Mouse (Mus musculus): ENCODE data around the gene 1700014D04Rik. TPM values are rescaled to one million over a fixed set of nuclear protein-coding genes. Genes with fewer than 3 reads are reported as not detected.

The 1700014D04Rik gene
- 118 TPM for polyA plus RNA-seq (2014; fragmentation: Illumina TruSeq; extraction: RNeasy Lipid Tissue Mini Kit (QIAGEN cat#74804); ENCODE audit: low read depth, low replicate concordance)

DNA sequence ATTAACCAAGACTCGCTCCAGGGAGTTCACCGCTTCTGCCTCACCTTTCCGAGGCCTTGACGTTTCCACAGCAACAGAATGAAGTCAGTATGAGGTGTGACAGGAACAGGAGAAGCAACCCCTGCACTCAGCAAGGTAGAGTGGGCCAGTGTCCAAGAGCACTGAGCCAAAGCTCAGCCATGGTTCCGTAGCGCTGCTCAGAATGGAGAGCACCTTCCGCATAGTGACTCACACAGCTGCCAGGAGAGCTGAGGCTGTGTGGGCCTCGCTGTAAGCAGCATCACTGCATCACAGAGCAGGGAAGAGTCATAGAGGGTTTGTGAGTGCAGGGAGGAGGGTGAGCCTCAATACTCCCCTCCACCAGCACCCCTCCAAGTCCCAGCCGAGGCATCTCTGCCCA lies at the start of gene 1700014D04Rik:
1700014D04Rik (minus strand) TSS at position 42 of the 400 bp plus-strand sequence.

DNA sequence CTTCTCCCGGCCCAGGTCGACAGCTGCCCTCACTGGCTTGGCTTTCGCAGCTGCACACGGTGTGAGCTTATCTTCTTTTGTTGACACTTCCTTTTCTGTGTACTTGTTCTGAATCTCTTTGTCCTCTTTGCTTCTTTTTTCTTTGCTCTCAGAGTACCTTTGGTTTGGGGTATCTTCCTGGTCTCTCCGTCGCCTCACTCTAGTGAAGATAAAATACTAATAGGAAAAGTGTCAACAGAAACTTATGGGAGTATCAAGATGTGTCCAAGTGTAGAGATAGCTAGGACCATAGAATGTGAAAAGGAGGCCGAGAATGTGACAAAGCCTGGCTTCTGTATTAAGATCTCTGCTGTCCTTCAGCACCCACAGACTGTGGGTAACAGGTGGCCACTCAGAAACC lies 35.6 kb upstream of the 1700014D04Rik start, which contains the start of gene Gm49354:
Gm49354 (minus strand) TSS at position 101 of the 400 bp plus-strand sequence.

DNA sequence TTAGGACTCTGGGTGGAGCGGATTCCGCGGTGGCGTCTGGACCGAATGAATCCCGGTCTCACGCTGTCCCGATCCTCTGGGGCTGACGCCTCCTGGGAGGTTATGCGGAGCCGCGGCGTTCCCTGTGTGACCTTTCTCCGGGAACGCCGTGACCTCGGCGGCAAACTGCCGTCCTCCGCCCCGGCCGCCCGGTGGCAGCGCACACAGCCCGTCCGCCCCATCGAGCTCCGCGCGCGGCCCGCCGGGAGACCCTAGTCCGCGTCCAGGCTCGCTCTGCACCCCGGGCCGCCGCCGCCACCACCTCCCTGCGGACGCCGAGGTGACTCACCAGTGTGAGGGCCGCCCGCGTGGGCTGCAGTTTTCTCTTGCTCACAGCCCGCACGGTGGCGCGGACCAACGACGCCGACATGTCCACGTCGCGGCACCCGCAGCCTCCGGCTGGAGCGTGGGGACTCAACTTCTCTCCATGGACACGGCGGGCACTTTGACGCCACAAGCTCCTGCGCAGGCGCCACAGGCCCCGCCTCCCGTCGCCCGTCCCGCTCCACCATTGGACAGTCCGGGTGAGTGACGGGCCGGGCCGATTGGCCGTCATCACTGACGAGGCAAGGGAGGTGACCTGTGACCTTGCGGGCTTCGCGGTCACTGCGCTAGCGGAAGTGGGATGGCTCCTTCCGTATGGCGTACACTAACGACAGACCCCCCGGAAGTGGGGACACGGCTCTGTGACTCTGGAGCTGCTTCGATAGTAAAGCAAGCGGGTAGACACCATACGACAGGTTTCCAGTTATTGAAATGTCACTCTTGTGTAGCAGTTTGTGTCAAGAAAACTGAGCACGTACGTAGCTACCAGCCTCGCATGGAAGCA lies 23.0 kb upstream of the 1700014D04Rik start, which contains the start of gene Isca1:
Isca1 (minus strand) TSS at position 515 of the 868 bp plus-strand sequence.

DNA sequence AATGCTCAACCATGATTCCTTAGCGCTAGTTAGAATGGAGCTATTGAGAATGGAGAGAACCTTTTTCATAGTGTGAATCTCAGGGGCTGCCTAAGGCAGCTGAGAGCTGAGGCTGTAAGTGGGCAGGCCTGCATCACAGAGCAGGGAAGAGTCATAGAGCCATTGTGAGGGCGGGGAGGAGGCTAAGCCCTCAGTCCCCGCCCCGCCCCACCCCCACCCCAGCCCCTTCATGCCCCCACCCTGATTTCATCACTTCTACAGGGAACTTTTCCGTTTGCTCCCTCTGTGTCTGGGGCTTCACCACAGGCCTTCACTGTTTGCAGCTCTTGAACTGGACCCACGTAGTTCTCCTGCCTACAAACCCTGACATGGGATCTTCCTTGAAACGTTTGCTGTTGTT lies 14.9 kb downstream of the 1700014D04Rik start, which contains the start of gene Spata31d1d:
Spata31d1d (minus strand) TSS at position 101 of the 400 bp plus-strand sequence.

DNA sequence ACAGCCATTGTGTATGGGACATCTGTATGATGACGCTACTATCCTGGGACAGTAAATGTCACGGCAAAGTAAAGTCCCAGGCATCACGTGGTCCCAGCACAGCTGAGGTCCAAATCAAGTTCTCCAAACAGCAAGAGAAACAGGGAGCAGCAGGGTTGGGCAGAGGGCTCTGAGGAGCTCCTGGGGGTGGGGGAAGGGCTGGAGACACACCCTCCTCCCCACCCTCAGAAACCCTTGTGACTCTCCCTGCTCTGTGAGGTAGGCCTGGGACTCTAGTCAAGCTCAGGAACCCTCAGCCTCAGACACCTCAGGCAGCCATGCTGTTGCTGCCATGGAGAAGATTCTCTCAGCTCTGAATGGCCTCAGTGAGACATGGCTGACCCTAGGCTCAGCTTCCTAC lies 34.6 kb downstream of the 1700014D04Rik start, which contains the start of gene Spata31d1b:
Spata31d1b (plus strand) TSS at position 301 of the 400 bp plus-strand sequence.

DNA sequence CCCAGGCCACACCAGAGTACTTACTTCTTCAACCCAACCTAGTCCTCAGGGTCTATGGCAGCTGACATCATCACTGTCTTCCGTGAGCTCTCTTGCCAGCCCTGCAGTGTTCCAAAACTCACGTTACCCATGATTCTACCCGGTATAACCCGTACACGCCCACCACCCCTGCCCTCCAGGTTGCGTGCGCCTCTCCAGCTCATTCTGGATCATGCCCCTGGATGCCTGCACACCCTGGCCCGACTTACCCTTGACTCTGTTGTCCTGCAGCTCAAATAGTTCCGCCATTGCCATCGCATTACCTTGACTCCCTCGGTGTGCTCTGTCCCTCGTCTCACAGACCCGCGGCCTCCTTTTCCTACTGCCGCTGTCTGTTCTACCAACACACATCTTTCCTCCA lies 36.3 kb downstream of the 1700014D04Rik start, which contains the start of gene Spata31d1a:
Spata31d1a (minus strand) TSS at position 101 of the 400 bp plus-strand sequence.

DNA sequence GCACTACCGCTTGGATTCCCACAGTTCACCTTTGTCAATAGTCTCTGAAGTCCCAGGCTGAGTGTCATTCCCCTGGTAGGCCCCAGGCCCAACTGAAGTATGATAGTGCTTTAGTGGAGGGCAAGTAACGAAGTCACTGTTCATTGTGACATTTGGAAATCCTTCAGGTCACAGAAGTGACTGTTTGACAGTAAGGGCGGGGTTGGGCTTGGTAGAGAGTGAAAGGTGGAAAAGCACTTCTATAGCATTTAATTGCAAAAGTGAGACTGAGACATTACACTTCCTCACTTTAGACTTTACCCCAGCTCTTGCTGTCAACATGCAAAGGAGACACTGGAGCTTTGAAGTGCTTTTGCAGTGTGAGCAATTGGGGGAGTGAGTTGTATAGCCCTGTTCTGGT lies 52.5 kb downstream of the 1700014D04Rik start, which contains the start of gene 4921517D22Rik:
4921517D22Rik (minus strand) TSS at position 101 of the 400 bp plus-strand sequence.

Other genes with a start within 250 kb of the 1700014D04Rik start
- gene Agtpbp1, start 161.5 kb downstream of the 1700014D04Rik start, polyA plus RNA-seq (2014; fragmentation: Illumina TruSeq; extraction: RNeasy Lipid Tissue Mini Kit (QIAGEN cat#74804); ENCODE audit: low read depth, low replicate concordance) = 422 TPM
- gene Naa35, start 161.5 kb downstream of the 1700014D04Rik start, polyA plus RNA-seq (2014; fragmentation: Illumina TruSeq; extraction: RNeasy Lipid Tissue Mini Kit (QIAGEN cat#74804); ENCODE audit: low read depth, low replicate concordance) = 267 TPM
- gene Golm1, start 70.9 kb downstream of the 1700014D04Rik start, polyA plus RNA-seq (2014; fragmentation: Illumina TruSeq; extraction: RNeasy Lipid Tissue Mini Kit (QIAGEN cat#74804); ENCODE audit: low read depth, low replicate concordance) = 4.7 TPM
- 23.4 TPM for gene 4921517D22Rik, start 52.6 kb downstream of the 1700014D04Rik start, polyA plus RNA-seq (2014; fragmentation: Illumina TruSeq; extraction: RNeasy Lipid Tissue Mini Kit (QIAGEN cat#74804); ENCODE audit: low read depth, low replicate concordance)
- 44.3 TPM for gene Spata31d1a, start 36.4 kb downstream of the 1700014D04Rik start, polyA plus RNA-seq (2014; fragmentation: Illumina TruSeq; extraction: RNeasy Lipid Tissue Mini Kit (QIAGEN cat#74804); ENCODE audit: low read depth, low replicate concordance)
- 33.9 TPM for gene Spata31d1b, start 34.5 kb downstream of the 1700014D04Rik start, polyA plus RNA-seq (2014; fragmentation: Illumina TruSeq; extraction: RNeasy Lipid Tissue Mini Kit (QIAGEN cat#74804); ENCODE audit: low read depth, low replicate concordance)
- 43.0 TPM for gene Spata31d1d, start 15.0 kb downstream of the 1700014D04Rik start, polyA plus RNA-seq (2014; fragmentation: Illumina TruSeq; extraction: RNeasy Lipid Tissue Mini Kit (QIAGEN cat#74804); ENCODE audit: low read depth, low replicate concordance)
- gene Isca1, start 23.1 kb upstream of the 1700014D04Rik start, polyA plus RNA-seq (2014; fragmentation: Illumina TruSeq; extraction: RNeasy Lipid Tissue Mini Kit (QIAGEN cat#74804); ENCODE audit: low read depth, low replicate concordance) = 201 TPM
- not detected for gene Gm49354, start 35.5 kb upstream of the 1700014D04Rik start, polyA plus RNA-seq (2014; fragmentation: Illumina TruSeq; extraction: RNeasy Lipid Tissue Mini Kit (QIAGEN cat#74804); ENCODE audit: low read depth, low replicate concordance)
- gene Tut7, start 76.4 kb upstream of the 1700014D04Rik start, polyA plus RNA-seq (2014; fragmentation: Illumina TruSeq; extraction: RNeasy Lipid Tissue Mini Kit (QIAGEN cat#74804); ENCODE audit: low read depth, low replicate concordance) = 78.4 TPM